Mouse (Mus musculus) myocyte (in vitro differentiated cells): ENCODE measurements around the gene B3galt4.

ENCODE experiments used
- CEBPB ChIP-seq: IDR thresholded peaks from 2 replicates; pipeline ENCODE4 v1.6.1; 2011; ENCODE audit warnings: mild to moderate bottlenecking, moderate library complexity; ENCODE audit not compliant: poor library complexity, insufficient read depth, severe bottlenecking
- E2F4 ChIP-seq: IDR thresholded peaks from one replicate; pipeline ENCODE4 v1.6.1; 2011; ENCODE audit warnings: mild to moderate bottlenecking, control low read depth, moderate library complexity; ENCODE audit not compliant: insufficient read depth
- POLR2A ChIP-seq: IDR thresholded peaks from one replicate; pipeline ENCODE4 v1.6.1; 2011; ENCODE audit warnings: low read depth, mild to moderate bottlenecking, control low read depth, moderate library complexity; ENCODE audit not compliant: insufficient read length
- POLR2AphosphoS2 ChIP-seq: IDR thresholded peaks from one replicate; pipeline ENCODE4 v1.6.1; 2011; ENCODE audit warnings: low read depth, control low read depth; ENCODE audit not compliant: insufficient read length
- REST ChIP-seq: IDR thresholded peaks from one replicate; pipeline ENCODE4 v1.6.1; 2011; ENCODE audit warnings: mild to moderate bottlenecking, control low read depth, moderate library complexity; ENCODE audit not compliant: insufficient read depth, insufficient read length
- SRF ChIP-seq: IDR thresholded peaks from one replicate; pipeline ENCODE4 v1.6.1; 2011; ENCODE audit warnings: low read depth; ENCODE audit not compliant: control insufficient read depth, insufficient read length
- TCF12 ChIP-seq: IDR thresholded peaks from one replicate; pipeline ENCODE4 v1.6.1; 2011; ENCODE audit warnings: mild to moderate bottlenecking, control low read depth; ENCODE audit not compliant: poor library complexity, insufficient read depth, severe bottlenecking
- TCF3 ChIP-seq: IDR thresholded peaks from one replicate; pipeline ENCODE4 v1.6.1; 2011; ENCODE audit warnings: low read depth, control low read depth; ENCODE audit not compliant: insufficient read length
- USF1 ChIP-seq: IDR thresholded peaks from one replicate; pipeline ENCODE4 v1.6.1; 2011; ENCODE audit warnings: low read depth, mild to moderate bottlenecking, control low read depth, moderate library complexity

DNA sequence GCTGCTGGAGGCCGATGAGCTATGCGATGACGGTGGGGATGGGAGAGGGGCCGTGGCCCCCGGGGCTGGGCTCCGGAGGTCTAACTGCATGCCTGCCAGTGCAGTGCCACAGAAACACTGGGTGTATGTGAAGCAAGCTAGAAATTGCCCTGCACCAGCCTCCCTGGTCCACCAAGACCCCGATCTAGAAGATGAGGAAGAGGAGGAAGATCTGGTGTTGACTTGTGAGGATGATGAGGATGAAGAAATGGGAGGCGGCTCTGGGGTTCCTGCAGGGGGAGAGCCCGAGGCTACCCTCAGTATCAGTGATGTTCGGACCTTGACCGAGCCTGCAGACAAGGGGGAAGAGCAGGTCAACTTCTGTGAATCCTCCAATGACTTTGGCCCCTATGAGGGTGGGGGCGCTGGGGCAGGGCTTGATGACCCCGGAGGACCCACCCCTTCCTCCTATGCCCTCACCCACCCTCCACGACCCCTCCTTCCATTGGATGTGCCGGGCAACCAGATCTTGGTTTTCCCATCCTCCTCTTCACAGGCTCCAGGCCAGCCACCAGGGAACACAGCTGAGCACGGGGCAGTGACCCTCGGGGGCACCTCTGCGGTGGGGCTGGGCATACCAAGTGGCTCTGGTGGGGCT, 33.5 kb downstream of the B3galt4 start:
- TF ChIP-seq TCF3, result no peak
- TF ChIP-seq POLR2AphosphoS2, result no peak
- TF ChIP-seq POLR2A, result no peak
- no peak for TF ChIP-seq SRF
- no peak for TF ChIP-seq E2F4
- no peak for TF ChIP-seq CEBPB
- TF ChIP-seq REST, result no peak
- TF ChIP-seq TCF12, result no peak
- TF ChIP-seq USF1, result no peak
